Mouse (Mus musculus): ENCODE measurements around the gene Nup214. TPM values are rescaled to one million over a fixed set of nuclear protein-coding genes. Genes with fewer than 3 reads are reported as not detected.
A peak's percentile ranks its signal among the peaks of the same experiment; 100 is the strongest.

Gene Nup214
- total RNA-seq (2021): 10 to 100 TPM; 43.0 to 62.5 TPM
- long read RNA-seq, experiment 1, partial matches to known transcripts: 1 of 3 reads
- long read RNA-seq, experiment 1, other reads (novel, unspliced or antisense): 1 of 3 reads
- long read RNA-seq, experiment 2, transcript Nup214-208 (8 exons, 3,569 nt): major isoform, 9 of 25 reads
- long read RNA-seq, experiment 2, partial matches to known transcripts: 12 of 25 reads
- long read RNA-seq, experiment 2, other reads (novel, unspliced or antisense): 4 of 25 reads

DNA sequence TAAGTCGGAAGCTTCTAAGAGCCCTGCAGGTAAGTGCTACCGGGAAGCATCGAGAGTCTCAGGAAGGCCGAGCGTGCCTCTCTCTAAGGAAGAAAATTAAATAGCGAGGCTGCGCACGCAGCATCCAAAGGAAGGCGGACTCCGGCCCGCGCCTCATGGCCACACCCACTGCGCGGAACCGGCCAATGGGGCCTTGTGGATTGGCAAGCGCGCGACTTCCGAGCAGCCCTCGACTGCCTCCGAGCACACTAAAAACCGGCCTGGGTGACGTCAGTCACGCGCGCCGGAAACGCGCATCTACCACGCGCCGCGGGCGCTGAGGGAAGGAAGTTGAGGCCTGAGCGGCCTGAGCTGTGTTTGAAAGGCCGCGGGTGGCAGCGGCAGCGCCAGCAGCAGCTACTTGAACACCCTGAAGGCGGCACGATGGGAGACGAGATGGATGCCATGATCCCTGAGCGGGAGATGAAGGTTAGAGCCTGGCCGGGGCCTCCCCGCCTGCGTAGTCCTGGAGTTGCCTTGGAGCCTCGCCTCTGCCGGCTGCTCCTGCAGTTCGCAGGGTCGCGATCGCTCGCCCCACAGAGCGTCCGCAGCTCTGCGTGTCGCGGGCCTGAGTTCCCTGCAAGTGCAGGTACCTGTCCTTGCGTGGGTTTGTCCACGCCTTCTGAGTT lies at the start of gene Nup214:
Gene Nup214, plus strand, starts transcription at position 296 of the 668 bp plus-strand sequence.
- DNase-seq (ENCODE audit: low spot score in 2 of 2): peak; percentile 100

DNA sequence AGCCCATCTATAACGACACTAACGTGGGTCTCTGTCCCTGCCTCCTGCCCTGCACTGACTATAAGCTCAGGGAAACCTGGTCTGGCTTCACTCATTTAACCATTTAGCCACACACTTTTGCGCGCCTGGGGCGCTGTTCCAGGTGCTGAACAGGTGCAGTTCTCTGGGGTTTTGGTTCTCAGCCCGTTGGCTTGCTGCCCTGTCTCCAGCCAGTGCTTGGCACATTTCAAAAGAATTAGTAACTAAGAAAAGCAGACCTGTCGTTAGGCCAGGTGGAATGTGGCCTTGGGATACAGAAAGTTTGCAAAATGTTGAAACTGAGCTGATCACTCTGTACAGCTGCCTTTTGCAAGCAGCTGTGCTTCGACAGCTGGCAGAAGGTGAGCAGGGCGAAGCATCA lies 49.4 kb upstream of the Nup214 start:
- DNase-seq (ENCODE audit: low spot score in 2 of 2): no peak

DNA sequence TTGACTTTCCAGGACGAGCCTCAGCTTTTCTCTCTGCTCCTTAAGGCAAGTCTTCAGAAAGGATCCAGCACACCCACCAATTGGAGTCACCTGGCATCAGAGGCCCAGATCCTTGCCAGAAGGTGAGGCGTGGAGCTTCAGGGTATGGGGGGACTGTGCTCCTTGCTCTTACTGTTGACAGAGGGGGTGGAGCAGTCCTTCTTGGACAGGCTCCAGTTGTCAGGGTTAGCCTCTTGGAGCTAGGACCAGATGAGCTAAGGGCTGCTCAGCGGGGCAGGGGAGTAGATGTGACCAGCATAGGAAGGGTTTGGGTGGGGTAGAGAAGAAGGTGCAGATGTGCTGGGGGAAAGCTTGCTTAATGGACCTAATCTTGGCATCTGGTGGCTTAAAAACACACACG lies 48.3 kb upstream of the Nup214 start:
- no peak for DNase-seq (ENCODE audit: low spot score in 2 of 2)

DNA sequence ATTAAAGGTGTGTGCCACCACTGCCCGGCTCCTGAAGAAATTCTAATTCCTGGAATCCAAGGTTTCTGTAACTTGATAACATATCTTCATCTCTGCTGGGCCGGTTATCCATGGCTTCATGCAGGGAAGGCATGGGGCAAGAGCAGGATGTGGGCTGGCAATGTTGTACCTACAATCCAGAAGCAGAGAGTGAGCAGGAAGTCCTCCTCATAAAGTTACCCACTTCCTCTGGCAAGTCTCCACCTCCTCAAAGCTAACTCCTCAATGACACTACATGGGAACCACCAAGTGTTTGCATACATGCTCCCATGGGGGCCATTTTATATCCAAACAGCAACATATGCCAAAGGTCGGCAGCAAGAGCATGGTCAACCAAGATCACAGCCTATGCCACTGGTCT lies 44.6 kb upstream of the Nup214 start:
- DNase-seq (ENCODE audit: low spot score in 2 of 2): no peak

DNA sequence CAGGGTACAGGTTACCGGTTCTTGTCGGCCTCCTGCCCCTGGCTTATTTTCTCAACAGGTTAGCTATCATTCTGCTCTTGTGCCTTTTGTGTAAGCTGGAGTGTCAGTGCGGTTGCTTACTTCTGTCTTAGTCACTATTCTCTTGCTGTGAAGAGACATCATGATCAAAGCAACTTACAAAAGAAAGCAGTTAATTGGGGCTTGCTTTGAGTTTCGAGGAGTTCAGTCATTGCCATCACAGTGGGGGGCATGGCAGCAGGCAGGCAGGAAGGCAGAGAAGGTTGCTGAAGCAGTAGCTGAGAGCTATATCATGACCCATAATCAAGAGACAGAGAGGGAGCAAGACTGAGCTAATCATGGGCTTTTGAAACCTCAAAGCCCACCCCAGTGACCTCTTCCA lies 39.7 kb upstream of the Nup214 start:
- no peak for DNase-seq (ENCODE audit: low spot score in 2 of 2)

DNA sequence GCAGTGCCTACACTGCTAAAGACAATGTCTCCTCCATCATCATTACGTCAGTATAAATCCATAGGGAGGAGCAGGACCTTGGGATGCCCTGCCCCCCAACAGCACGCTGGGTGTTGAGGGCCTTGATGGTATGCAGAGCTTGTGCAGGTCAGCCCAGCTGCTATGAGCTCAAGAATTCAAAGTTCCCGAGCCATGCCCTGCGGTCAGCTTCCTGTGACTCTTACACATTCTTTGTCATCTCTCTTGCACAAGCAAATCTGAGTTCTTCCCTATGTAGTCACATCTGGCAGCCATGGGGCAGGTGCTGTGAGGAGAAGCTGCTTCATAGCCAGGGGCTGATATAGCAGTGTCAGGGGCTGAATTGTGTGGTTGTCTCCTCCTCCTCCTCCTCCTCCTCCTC lies 39.2 kb upstream of the Nup214 start:
- DNase-seq (ENCODE audit: low spot score in 2 of 2): no peak

DNA sequence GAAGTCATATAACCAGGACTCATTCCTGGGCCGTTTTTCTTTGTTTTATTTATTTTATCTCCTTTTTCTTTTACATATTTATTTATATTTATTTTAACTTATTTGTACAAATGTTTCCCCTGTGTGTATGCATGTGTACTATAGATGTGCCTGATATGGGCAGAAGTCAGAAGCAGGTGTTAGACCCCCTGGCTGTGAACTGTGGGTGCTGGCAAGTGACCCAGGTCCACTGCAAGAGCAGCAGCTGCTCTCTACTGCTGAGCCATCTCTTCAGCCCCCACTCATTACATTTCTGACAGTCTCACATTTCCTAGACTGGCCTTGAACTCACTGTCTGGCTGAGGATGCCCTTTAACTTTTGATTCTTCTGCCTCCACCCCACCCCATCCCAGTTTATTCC lies 35.9 kb upstream of the Nup214 start:
- no peak for DNase-seq (ENCODE audit: low spot score in 2 of 2)

DNA sequence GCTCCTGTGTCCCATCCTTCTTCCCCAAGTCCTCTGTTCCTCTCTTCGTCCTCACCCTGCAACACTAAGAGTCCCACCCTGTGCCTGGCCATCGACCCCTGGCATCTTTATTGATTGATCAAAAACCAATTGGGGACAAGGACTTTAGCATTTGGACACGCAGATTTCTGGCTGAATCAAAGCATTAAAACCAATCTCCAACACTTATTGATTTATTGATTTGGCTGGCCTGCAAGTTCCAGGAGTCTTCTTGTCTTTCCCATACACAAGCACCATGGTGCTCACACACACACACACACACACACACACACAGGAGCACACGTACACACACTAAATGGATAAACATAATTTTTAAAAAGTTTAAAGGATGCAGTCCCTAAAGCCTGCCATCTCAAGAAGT lies 31.2 kb upstream of the Nup214 start:
- no peak for DNase-seq (ENCODE audit: low spot score in 2 of 2)

DNA sequence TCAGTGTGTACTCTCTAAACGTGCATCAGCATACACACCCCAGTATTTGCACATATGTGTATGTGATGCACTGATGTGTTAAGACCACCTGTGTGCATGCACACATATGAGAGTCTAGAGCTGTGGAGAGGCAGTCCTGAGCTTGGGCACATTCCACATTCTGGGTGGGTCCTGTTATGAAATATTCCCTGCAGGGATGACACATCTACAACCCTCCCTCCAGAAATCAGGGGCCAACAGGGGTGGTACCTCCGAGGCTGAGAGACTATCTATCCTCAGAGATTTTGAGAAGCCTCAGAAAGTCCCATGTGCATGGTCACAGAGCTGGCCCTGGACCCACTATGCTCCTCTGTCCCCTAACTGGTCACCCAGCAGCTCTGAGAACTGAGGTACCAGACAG lies 28.7 kb upstream of the Nup214 start:
- no peak for DNase-seq (ENCODE audit: low spot score in 2 of 2)

DNA sequence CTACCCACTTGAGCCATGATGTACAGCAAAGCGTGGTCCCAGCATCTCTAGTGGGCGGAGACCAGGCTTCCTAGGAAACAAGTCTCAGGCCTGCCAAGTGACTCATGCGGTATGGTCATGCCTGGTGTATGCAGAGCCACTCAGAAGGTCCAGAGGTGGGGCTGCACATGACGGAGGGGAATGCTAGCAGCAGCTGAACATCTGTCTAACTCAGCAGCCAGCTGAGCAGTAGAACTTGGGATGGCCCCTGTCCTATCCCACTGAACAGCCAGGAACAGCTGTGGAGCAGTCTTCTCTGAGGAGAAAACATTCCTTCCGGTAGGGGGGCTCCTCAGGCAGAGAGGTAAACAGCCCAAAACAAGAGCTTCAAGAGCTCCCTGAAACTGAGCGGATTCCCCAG lies 25.8 kb upstream of the Nup214 start:
- no peak for DNase-seq (ENCODE audit: low spot score in 2 of 2)

DNA sequence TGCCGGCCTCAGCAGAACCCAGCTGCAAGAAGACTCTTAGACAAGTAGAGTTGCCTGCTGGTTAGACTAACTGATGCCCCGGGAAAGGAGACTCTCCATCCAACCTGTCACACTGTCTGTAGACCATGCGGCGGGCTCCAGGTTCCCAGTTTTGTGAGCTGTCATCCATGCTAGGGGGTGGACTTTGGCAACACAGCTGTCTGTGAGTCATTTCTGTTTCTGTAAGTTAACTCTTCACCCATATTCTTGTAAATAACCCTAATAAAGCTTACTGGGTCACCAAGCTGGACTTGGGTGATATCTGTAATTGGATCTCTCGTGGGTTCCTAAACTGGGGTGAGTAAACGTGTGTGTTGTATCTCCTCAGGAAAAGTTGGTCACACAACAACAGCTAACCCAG lies 25.4 kb upstream of the Nup214 start:
- DNase-seq (ENCODE audit: low spot score in 2 of 2): no peak

DNA sequence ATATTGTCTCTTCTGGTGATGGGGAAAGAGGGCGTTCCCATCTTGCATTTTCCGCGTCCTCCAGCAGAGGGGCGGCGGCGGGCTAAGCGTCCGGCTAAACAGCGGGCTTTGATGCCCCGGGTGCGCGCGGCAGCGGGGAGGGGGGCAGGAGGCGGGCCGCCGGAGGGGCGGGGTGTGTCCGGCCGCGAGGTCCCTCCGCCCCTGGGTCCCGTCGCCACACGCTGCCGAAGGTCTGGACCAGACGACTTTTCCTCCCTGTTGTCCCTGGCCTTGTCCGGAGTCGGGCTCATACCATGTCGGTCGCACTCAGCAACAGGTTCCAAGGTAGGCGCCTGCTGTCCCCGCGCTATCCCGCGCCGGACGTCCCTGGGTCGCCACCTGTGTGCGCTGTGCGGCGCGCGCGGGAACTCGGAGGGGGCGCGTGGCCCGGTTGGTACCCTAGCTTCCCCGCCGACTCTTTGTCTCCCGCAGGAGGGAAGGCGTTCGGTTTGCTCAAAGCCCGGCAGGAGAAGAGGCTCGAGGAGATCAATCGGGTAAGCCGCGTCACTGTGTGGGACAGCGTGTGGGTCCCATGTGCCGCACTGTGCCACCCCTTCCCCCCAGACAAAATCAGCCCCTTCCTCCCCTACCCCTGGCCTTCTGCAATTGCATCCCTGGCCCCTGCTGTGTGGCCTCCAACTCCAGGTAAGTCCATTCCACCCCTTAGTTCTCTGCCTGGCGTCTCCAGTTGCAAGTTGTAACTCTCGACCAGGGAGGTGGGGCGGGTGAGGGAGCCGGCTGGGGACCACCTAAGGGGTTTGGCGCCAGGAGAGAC lies 24.0 kb upstream of the Nup214 start, which contains the start of gene Aif1l:
Gene Aif1l, plus strand, starts transcription at position 82 of the 814 bp plus-strand sequence.
- DNase-seq (ENCODE audit: low spot score in 2 of 2): peak; percentile 43 to 59

DNA sequence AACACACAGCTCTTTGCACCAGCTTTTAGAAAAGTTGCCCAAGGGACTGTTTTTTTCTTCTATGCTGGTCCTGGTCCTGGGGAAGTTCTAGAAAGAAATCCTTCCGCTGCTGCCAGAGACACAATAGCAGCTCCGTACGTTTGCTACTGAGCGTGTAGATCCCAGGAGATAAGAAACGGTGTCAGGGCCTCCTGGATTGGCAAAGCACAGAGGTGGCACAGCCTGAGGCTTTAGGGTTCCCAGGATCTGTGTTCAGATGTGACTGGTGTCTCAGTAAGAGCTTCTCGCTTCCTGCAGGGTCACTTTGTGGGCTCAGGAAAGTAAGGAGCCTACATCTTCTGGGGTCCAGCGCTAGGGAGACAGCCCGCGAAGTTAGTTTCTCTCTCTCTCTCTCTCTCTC lies 23.3 kb upstream of the Nup214 start:
- no peak for DNase-seq (ENCODE audit: low spot score in 2 of 2)

DNA sequence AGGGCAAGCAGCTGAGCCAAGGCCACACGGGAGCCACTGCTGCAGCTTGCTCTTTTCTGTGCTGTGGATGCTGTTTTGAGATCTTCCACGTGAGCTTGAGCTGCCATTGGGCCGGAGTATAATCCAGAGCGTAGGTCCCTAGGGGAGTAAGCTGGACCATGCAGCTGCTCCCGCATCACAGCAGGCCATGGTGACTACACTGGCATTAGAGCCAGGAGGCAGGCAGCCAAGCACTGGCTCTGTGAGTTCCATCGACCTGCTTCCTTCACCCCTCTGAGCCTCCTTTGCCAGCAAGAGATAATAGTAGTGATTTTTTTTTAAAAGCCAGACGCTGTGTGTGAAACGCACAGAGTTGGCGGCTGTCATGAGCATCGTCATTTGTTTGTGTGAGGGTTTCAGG lies 22.0 kb upstream of the Nup214 start:
- no peak for DNase-seq (ENCODE audit: low spot score in 2 of 2)

DNA sequence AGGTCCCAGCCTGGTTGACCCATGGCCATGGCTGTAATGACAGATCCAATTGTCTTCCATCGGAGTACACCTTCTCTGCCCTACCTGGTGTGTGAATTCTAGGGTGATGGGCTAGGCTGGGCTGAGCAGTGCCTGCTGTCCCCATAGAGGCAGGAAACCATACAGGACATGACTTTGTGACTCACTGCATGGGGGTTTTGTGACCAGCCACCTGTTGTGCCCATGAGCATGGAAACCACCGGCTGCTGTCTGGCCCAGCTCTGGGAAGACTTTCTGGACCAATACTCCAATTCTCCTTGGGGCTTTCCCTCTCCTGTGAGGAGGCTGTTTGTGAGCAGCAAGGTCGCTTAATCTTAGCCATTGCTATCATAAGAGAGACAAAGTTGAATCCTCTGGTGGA lies 21.5 kb upstream of the Nup214 start:
- no peak for DNase-seq (ENCODE audit: low spot score in 2 of 2)

DNA sequence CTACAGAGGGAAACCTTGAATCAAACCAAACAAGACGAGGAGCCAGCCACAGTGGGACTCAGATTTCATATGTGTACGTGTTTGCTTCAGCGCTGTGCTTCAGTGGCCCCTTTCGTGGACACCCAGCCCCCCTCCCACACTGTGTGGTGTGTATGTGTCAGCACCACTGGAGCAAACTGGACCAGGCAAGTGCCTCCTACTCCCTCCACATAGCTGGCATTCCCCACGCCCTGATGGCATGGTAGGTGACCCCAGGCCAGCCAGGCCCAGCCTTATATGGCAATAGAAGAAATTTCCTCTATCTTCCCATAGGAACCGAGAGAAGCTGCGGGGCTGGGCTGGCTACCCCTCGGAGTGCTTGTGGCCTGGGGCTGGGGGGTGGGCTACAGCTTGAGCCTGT lies 20.5 kb upstream of the Nup214 start:
- no peak for DNase-seq (ENCODE audit: low spot score in 2 of 2)

DNA sequence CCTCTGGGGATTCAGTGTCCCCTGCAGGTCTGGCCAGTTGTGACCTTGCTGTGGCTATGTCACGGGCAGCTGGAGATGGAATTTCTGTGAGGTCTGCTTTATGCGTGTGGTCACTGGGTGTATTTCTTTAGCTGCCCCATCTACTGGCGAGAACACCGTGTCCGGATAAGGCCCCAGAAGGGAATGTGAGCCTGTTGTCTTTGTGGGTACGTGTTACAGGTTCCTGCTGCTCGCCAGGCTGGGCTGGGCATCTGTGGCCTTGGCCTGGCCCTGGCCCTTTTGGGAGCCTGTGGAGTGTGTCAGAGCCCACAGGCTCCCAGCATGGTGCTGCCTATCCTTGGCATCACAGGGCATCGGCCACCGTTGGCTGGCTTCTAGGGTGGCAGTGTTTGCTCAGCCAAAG lies 19.5 kb upstream of the Nup214 start:
- DNase-seq (ENCODE audit: low spot score in 2 of 2): peak; percentile 26 to 28

DNA sequence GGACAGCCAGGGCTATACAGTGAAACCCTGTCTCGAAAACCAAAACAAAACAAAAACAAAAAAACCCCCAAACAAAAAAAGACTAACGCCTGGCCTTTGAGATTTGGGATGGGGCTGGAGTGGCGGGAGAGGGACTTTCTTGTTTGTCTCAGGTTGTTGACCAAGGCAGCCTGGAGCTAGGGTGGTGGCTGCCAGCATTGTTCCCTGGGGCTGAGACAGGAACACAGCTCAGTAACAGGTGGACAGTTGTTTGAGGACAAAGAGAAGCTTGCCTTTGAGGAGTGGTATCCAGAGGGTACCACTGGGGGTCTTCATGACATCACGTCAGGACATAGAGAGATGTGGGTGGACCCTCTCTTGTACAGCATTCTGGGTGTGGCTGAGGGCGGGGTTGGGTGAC lies 18.6 kb upstream of the Nup214 start:
- no peak for DNase-seq (ENCODE audit: low spot score in 2 of 2)

DNA sequence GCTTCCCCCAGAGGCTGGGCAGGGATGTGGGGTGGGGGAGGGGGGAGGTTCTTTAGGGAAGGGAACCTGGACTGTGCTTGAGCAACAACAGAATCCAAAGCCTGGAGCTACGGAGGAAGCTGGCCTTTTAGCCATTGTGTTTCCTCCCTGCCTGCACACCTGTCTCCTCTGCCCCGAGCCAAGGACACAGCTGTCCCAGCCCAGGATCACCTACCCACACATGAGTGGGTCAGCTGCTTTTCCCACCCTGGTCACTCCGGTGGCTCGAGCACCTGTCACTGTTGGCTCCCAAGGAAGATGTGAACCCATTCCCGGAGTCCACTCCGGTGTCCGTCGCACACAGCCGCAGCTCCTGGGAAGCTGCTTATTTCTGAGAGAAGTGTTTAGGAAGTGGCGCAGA lies 17.0 kb upstream of the Nup214 start:
- DNase-seq (ENCODE audit: low spot score in 2 of 2): no peak

DNA sequence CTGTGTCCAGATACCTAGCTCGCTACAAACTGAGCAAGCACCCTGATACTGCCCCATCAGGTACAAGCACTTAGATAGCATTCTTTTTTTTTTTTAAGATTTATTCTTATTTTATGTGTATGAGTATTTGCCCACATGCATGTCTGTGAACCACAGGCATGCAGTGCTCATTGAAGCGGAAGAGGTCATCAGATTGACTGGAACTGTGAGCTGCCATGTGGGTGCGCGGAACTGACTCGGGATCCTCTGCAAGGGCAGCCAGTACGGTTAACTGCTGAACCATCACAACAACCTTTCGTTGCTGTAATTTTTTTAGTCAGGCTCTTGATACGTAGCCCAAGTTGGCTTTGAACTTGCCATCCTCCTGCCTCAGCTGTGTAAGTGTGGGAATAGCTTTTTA lies 13.2 kb upstream of the Nup214 start:
- DNase-seq (ENCODE audit: low spot score in 2 of 2): no peak

DNA sequence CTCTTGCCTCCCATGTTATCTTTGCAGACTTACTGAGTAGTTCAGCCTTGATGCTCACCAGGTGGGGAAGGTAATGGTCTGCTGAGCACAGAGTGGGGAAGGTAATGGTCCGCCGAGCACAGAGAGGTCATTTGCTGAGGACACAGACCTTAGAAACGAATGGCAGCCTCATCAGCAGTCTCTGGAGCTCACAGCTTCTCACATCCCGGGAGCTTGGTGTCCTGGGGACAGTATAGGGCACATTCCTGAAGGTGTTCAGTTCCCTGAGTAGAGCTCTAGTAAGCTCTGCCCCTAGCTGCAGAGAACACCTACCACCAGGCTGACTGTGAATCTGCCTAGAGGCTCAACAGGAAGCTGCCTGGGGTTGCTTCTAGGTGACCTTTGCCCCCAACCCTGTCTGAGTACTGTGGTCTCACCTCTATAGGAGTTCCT lies 12.4 kb upstream of the Nup214 start:
- DNase-seq (ENCODE audit: low spot score in 2 of 2): no peak

Data from adrenal gland, adult 18-20 months (tissue).